Mouse (Mus musculus): ENCODE data around the gene 2310003L06Rik.

2310003L06Rik gene

GRCm38 (mm10) chr5:87969201-87969600 lies at the start of gene 2310003L06Rik, which contains the start of gene Gm28434:
2310003L06Rik (plus strand) TSS chr5:87969459.
Gm28434 (plus strand) TSS chr5:87969517.
- H3K9me3 ChIP-seq (ENCODE audit: low read length), result peaks cover under 1% of the 10 kb centered on the region; the same call in 1 of the 2 replicates
- H3K4me3 ChIP-seq (replicated peaks; ENCODE audit: low read length), result no peak within 1 kb of the TSS
- H3K4me1 ChIP-seq (replicated peaks; ENCODE audit: low read depth, low read length), result peaks cover 11% of the 10 kb centered on the region
- H3K27me3 ChIP-seq (ENCODE audit: insufficient read depth, low read length), result no peaks in the 10 kb centered on the region
- no peaks in the 10 kb centered on the region for H3K36me3 ChIP-seq (ENCODE audit: insufficient read depth, low read length)
- TF ChIP-seq NANOG (IDR thresholded peaks at IDR 0.05; ENCODE audit: borderline replicate concordance, low read length), result no peak
- no peak for TF ChIP-seq CTCF (conservative IDR thresholded peaks at IDR 0.05; ENCODE audit: low read length)

DNA sequence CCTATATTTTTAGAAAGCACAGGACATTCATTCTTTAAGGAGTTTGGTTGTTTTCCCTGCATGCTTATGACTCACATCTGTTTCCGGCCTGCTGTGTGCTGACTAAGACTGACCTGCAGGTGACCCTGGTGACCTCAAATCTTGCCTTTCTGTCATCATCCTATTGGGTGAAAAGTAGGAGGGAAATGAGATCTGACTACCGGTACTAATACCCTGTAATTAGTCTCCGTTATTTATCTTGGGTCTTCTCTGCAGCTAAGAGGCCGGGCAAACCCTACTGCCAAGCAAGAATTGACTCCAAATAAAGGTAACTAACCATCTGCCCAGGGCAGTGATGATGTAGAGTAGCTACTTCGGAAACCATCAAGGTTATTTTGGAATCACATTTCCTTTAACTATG lies 43.9 kb upstream of the 2310003L06Rik start, which contains the start of gene Csn3:
Csn3 (plus strand) TSS at position 208 of the 400 bp plus-strand sequence.
- H3K4me3 ChIP-seq (replicated peaks; ENCODE audit: low read length), result no peak within 1 kb of the TSS
- H3K4me1 ChIP-seq (replicated peaks; ENCODE audit: low read depth, low read length), result 0 out of 2 replicates have a peak, but pooled peaks cover 3% of the 10 kb centered on the region
- H3K9me3 ChIP-seq (ENCODE audit: low read length), result peaks cover 6% of the 10 kb centered on the region
- TF ChIP-seq CTCF (conservative IDR thresholded peaks at IDR 0.05; ENCODE audit: low read length), result no peak
- no peak for TF ChIP-seq NANOG (IDR thresholded peaks at IDR 0.05; ENCODE audit: borderline replicate concordance, low read length)
- TF ChIP-seq POU5F1 (IDR thresholded peaks at IDR 0.05; ENCODE audit: borderline replicate concordance, low read length), result no peak
- H3K27me3 ChIP-seq (ENCODE audit: insufficient read depth, low read length), result no peaks in the 10 kb centered on the region
- H3K36me3 ChIP-seq (ENCODE audit: insufficient read depth, low read length), result no peaks in the 10 kb centered on the region

- Histone ChIP-seq H3K4me3 (replicated peaks; ENCODE audit: low read length) (no peak overlapping the region), H3K9me3 (ENCODE audit: low read length) (peaks cover 6% of the 10 kb centered on the region), H3K4me1 (replicated peaks; ENCODE audit: low read depth, low read length) (peaks cover 10% of the 10 kb centered on the region), H3K27me3 (ENCODE audit: insufficient read depth, low read length) (no peaks in the 10 kb centered on the region), H3K36me3 (ENCODE audit: insufficient read depth, low read length) (no peaks in the 10 kb centered on the region)
- TF ChIP-seq CTCF (conservative IDR thresholded peaks at IDR 0.05; ENCODE audit: low read length), result no peak
- TF ChIP-seq NANOG (IDR thresholded peaks at IDR 0.05; ENCODE audit: borderline replicate concordance, low read length), result peak; percentile 89
Observed at GRCm38 (mm10) chr5:87931603-87932002, 37.7 kb upstream of the 2310003L06Rik start.

DNA sequence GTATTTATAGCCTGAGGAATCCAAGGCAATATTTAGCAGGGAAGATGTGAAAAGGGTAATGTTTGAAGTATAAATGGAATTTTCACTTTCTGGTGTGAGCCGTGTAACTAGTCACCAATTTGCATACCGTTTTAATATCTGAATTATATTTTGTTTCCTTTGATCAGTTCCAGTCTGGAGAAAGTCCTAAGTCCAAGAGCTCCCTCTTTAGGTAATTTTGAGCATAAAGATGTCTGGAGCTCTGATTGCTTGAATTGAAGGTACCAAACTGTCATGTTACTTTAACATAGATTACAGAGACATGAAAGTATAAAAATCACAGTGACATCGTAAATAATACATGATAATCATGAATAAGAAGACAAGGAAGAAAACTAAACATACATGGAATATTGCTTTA lies 28.5 kb upstream of the 2310003L06Rik start:
- Histone ChIP-seq H3K27me3 (ENCODE audit: insufficient read depth, low read length) (no peaks in the 10 kb centered on the region), H3K9me3 (ENCODE audit: low read length) (no peaks in the 10 kb centered on the region; the same call in 1 of the 2 replicates), H3K4me1 (replicated peaks; ENCODE audit: low read depth, low read length) (no peaks in the 10 kb centered on the region), H3K36me3 (ENCODE audit: insufficient read depth, low read length) (no peaks in the 10 kb centered on the region), H3K4me3 (replicated peaks; ENCODE audit: low read length) (no peak overlapping the region)
- TF ChIP-seq NANOG (IDR thresholded peaks at IDR 0.05; ENCODE audit: borderline replicate concordance, low read length), result no peak
- TF ChIP-seq POU5F1 (IDR thresholded peaks at IDR 0.05; ENCODE audit: borderline replicate concordance, low read length), result no peak
- TF ChIP-seq CTCF (conservative IDR thresholded peaks at IDR 0.05; ENCODE audit: low read length), result no peak; the same call in 1 of the 2 replicates

GRCm38 (mm10) chr5:87942515-87942914 lies 26.7 kb upstream of the 2310003L06Rik start:
- TF ChIP-seq CTCF (conservative IDR thresholded peaks at IDR 0.05; ENCODE audit: low read length), result no peak
- no peak for TF ChIP-seq NANOG (IDR thresholded peaks at IDR 0.05; ENCODE audit: borderline replicate concordance, low read length)
- no peak for TF ChIP-seq POU5F1 (IDR thresholded peaks at IDR 0.05; ENCODE audit: borderline replicate concordance, low read length)
- no peaks in the 10 kb centered on the region for H3K9me3 ChIP-seq (ENCODE audit: low read length)
- H3K36me3 ChIP-seq (ENCODE audit: insufficient read depth, low read length), result no peaks in the 10 kb centered on the region
- H3K4me1 ChIP-seq (replicated peaks; ENCODE audit: low read depth, low read length), result no peaks in the 10 kb centered on the region
- no peaks in the 10 kb centered on the region for H3K27me3 ChIP-seq (ENCODE audit: insufficient read depth, low read length)
- no peak overlapping the region for H3K4me3 ChIP-seq (replicated peaks; ENCODE audit: low read length)

DNA sequence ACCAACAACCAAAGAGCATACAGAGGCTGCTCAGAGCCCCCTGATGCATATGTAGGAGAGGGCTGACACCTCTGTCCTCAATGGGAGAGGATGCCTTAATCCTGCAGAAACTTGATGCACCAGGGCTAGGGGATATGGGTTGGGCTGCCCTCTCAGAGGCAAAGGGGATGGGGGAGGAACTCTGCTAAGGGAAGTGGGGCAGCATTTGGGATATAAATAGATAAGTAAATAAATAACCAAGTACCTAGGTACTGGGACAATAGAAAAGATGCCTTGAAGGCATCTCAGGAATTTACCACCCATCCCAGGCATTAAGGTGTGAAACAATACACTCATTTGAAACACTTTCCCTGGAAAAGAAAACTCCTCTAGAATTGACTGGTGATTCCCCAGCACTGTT lies 17.4 kb upstream of the 2310003L06Rik start:
- peaks cover 21% of the 10 kb centered on the region for H3K4me1 ChIP-seq (replicated peaks; ENCODE audit: low read depth, low read length)
- no peaks in the 10 kb centered on the region for H3K36me3 ChIP-seq (ENCODE audit: insufficient read depth, low read length)
- no peak overlapping the region for H3K4me3 ChIP-seq (replicated peaks; ENCODE audit: low read length)
- TF ChIP-seq POU5F1 (IDR thresholded peaks at IDR 0.05; ENCODE audit: borderline replicate concordance, low read length) (no peak), NANOG (IDR thresholded peaks at IDR 0.05; ENCODE audit: borderline replicate concordance, low read length) (peak; percentile 36; the same call in 1 of the 2 replicates)
- H3K27me3 ChIP-seq (ENCODE audit: insufficient read depth, low read length), result no peaks in the 10 kb centered on the region
- no peaks in the 10 kb centered on the region for H3K9me3 ChIP-seq (ENCODE audit: low read length)

DNA sequence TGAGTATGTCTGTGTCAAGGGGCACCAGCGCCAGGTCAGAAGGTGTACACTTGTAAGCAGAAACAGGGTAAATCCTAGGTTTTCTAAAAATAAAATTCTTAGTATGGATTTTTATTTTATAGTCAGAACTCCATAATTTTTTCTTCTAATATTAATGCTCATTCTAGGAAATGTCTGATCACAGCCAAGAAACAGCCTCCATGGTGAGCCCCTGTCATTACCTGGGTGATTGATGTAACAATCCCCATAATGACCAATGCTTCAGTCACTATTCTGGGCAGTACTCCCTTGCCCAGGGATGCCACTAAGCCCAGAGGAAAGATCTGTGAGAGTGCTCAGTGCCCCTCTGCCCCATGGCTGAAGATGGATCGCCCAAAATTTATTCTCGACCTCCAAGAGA lies 9.9 kb downstream of the 2310003L06Rik start, which contains the start of gene Cabs1:
Cabs1 (plus strand) TSS at position 301 of the 400 bp plus-strand sequence.
- H3K36me3 ChIP-seq (ENCODE audit: insufficient read depth, low read length), result no peaks in the 10 kb centered on the region
- H3K27me3 ChIP-seq (ENCODE audit: insufficient read depth, low read length), result no peaks in the 10 kb centered on the region
- H3K4me3 ChIP-seq (replicated peaks; ENCODE audit: low read length), result no peak within 1 kb of the TSS
- no peaks in the 10 kb centered on the region for H3K9me3 ChIP-seq (ENCODE audit: low read length)
- H3K4me1 ChIP-seq (replicated peaks; ENCODE audit: low read depth, low read length), result no peaks in the 10 kb centered on the region
- TF ChIP-seq POU5F1 (IDR thresholded peaks at IDR 0.05; ENCODE audit: borderline replicate concordance, low read length) (no peak), CTCF (conservative IDR thresholded peaks at IDR 0.05; ENCODE audit: low read length) (no peak), NANOG (IDR thresholded peaks at IDR 0.05; ENCODE audit: borderline replicate concordance, low read length) (no peak)

- no peaks in the 10 kb centered on the region for H3K4me1 ChIP-seq (replicated peaks; ENCODE audit: low read depth, low read length)
- H3K36me3 ChIP-seq (ENCODE audit: insufficient read depth, low read length), result no peaks in the 10 kb centered on the region
- H3K4me3 ChIP-seq (replicated peaks; ENCODE audit: low read length), result no peak overlapping the region
- H3K9me3 ChIP-seq (ENCODE audit: low read length), result no peaks in the 10 kb centered on the region
- H3K27me3 ChIP-seq (ENCODE audit: insufficient read depth, low read length), result no peaks in the 10 kb centered on the region
- no peak for TF ChIP-seq NANOG (IDR thresholded peaks at IDR 0.05; ENCODE audit: borderline replicate concordance, low read length)
- TF ChIP-seq CTCF (conservative IDR thresholded peaks at IDR 0.05; ENCODE audit: low read length), result no peak
- TF ChIP-seq POU5F1 (IDR thresholded peaks at IDR 0.05; ENCODE audit: borderline replicate concordance, low read length), result no peak
Observed at GRCm38 (mm10) chr5:87982468-87983214, 13.4 kb downstream of the 2310003L06Rik start.
